Mouse (Mus musculus) hematopoietic stem cell, adult 5-6 weeks (primary cell): ENCODE measurements around the gene Cmss1. TPM values are rescaled to one million over a fixed set of nuclear protein-coding genes. Genes with fewer than 3 reads are reported as not detected.

Source experiments
- ATAC-seq, 2 experiments: fragments of 125-278 bp in 1 of 2; replicated peaks in 1 of 2; 2 replicates each; pipeline ENCODE4 v1.8.0; 2016 to 2017; ENCODE audit warnings: inconsistent platforms in 2 of 2, mild to moderate bottlenecking in 2 of 2, moderate number of reproducible peaks in 2 of 2, low read depth in 1 of 2, moderate TSS enrichment in 1 of 2; ENCODE audit not compliant: low FRiP score in 2 of 2, poor library complexity in 2 of 2, severe bottlenecking in 2 of 2, insufficient read depth in 1 of 2, low TSS enrichment in 1 of 2
- total RNA-seq: library from RNA; stranded (forward); fragments of 172-1452, 232-1000 nt; gene quantifications from 2 replicates; pipeline ENCODE4 v1.2.3, GENCODE M21; 2017

Gene Cmss1
- total RNA-seq, 1 experiment from 2014 or later = 83.8 TPM

DNA sequence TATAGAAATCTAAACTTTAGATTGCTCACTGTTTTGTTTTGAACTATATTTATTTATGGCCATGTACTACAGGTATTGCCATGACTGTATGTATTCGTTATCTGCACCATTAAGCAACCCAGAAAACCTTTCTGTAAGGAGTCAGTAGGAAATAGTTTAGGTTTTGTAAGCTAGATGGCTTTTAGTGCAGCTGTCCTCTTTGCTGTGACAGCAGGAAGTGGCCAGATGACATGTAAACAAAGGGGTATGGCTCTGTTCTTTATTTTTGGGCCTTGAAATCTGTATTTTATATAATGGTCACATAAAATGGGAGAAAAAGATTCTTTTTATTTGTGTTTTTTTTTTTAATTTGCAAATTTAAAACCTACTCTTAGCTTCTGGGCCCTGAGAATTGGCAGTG lies 71.9 kb downstream of the Cmss1 start:
- no peak for ATAC-seq

DNA sequence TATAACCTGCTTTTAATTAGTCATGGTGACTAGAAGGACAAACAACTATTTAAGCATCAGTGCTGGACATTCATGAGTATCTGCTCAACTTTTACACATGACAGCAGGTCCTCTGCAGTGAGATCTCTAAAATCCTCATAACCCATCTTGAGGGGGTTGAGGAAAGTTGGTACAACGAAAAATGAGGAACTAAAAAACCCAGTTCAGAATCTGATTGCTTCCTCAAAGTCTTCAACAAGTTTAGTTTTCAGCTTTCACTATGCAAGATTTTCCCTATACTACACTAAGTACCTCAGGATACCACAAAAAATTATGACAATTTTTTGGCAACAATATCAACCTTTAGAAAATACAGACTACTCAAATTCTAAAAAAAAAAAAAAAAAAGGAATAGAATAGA lies 72.3 kb downstream of the Cmss1 start:
- ATAC-seq = peak; percentile 69 to 85

DNA sequence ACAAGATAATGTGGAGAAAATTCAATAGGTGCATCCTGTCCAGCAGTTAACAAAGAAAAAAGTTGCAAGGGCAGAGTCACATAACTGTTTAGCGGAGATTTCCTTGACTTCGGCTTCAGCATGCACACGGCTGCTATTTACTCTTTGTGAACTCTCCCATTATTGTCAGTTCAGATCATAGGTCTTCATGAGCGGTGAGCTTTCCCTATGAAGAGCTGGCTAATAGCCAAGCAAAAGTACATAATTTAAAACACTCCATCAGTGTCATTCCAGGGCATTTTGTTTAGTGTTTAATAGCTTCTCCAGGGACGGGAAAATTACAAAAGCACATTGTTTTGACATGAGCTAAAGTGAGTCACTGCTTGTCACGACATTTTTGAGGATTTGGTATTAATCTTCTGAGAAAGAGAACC lies 74.6 kb downstream of the Cmss1 start:
- ATAC-seq = no peak

DNA sequence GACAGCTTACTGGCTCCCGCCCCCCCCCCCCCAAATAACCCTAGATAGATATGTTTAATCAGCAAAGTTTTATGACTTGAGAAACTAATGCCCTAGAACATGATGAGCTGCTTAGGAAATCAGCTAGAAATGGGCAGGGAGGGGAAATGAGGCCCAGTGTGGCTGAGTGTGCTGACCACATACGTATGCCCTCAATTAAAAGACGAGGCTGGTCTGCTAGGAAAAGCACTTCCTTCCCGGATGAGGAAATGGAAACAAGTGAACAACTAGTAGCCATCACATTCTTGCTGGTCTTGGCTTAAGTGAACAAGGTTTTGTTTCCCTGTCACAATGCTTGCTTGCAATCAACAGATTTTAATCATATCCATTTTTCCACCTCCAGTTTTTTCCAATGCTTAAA lies 76.1 kb downstream of the Cmss1 start:
- ATAC-seq = no peak

GRCm38 (mm10) chr16:57528457-57528856 lies 78.2 kb downstream of the Cmss1 start:
- ATAC-seq = 0 out of 4 replicates have a peak, but pooled peaks have one; percentile 17 to 37

DNA sequence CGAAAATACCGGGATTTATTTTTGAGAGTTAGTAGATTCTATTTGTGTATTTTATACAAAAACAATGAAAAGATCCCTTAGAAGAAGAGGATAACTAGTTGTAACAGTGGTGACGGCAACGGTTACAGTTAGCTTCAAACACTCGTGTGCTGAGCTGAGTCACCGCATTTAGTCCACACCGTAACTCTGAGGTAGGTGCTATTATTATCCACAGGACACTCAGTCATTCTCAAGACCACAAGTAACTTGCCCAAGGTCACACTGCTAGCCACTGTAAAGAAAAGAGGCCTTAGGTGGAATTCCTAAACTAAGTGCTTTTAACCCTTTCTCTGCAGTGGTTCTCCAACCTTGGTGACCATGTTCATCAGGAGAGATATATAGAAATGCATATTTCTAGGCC lies 79.8 kb downstream of the Cmss1 start:
- no peak for ATAC-seq

GRCm38 (mm10) chr16:57525476-57525875 lies 81.2 kb downstream of the Cmss1 start:
- ATAC-seq = no peak

DNA sequence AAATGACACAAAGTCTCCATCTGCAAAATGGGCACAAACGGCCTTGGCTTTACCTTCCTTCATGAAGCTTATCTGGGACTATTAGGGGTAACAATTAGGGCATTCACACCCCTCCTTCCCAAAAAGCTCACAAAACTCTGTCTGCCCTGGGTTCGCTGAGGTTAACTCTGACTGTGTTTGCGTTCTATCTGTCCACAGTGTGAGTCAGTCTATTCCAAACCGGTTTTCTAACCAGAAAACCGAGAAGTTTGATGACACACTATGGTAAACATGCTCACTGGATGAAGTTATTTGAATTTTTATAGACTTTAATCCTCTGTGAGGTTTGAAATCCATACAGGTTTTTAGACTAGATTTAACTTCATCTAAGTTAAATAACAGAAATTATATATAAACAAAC lies 81.6 kb downstream of the Cmss1 start:
- no peak for ATAC-seq

DNA sequence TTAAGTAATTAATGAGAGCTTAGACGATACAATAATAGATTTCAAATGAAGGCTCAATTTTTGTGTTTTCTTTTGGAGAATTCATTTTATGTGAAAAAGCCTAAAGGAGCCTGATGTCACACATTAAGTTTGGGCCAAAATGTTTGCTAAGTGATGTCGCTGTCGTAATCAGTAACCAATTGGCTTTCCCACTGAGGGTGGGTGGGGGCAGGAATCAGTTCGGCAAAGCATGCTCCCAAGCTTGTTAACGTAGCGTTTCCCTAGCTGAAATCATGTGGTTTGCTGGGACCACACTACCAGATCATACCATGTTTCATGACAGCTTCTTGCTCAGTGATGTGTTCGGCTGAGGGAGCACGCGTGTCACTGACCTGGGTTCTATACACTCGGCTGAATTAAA lies 91.0 kb downstream of the Cmss1 start:
- ATAC-seq = no peak

- ATAC-seq = no peak
Measured at GRCm38 (mm10) chr16:57514371-57514770, 92.3 kb downstream of the Cmss1 start.

GRCm38 (mm10) chr16:57513562-57513961 lies 93.1 kb downstream of the Cmss1 start:
- ATAC-seq = no peak

DNA sequence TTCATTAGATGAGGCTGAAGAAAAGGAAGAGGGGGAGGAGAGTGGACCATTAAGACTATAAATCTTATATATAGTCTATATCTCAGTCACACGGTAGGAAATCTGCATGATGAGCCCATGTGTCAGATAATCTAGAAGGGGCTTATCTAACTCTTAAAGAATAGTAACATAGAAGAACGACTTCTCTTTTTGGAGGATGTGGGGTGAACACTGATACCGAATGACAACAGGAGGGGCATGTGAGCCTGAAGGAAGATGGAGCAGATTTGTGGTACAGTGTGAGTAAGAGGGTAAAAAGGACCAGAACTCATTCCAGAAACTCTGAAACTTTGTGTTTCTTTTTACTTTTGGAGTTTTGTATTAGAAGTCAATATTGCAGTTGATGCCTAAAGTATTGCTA lies 97.6 kb downstream of the Cmss1 start:
- ATAC-seq = no peak

GRCm38 (mm10) chr16:57508351-57508750 lies 98.3 kb downstream of the Cmss1 start:
- no peak for ATAC-seq

GRCm38 (mm10) chr16:57506133-57506532 lies 100.5 kb downstream of the Cmss1 start:
- ATAC-seq = no peak

DNA sequence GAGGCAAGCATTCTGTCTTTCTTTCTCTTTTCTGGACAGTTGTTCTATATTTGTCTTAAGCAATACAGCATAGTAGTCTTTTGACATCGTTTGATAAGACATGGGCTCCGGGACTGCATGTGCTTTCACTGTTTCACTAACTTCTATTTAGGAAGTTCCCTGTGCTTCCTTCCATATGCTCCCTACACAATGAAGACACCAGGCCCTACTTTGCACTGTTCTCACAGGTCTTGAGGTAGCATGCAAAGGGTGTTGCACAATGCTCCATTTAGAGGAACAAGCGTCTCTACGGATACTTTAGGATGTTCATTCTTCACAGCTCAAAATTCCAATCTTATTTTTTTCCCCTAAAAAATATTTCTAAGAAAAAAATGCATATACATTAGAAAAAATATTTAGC lies 101.9 kb downstream of the Cmss1 start:
- ATAC-seq = no peak

GRCm38 (mm10) chr16:57502761-57503160 lies 103.9 kb downstream of the Cmss1 start:
- ATAC-seq = no peak; a peak in 1 of 4 replicates

DNA sequence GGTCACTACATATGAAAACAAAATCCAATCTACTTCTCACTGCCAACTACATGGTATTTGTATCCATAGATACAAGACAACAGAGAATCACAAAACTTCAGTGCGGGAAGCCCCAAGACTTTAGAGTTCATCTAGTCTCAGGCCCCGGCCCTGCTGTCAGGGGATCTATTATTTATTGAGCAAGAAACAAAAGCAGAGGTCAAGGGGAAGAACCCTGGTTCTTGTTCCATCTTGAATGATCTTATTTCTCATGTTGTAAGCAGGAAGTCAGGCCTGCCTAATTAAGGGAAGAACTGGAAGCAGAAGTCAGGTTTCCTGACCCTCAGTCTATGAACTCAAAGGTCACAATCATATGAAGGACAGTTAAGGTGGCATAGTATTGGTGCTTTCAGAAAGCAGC lies 104.4 kb downstream of the Cmss1 start:
- ATAC-seq = peak in 1 of 2 experiments; percentile 32; a peak in 1 of 4 replicates

- ATAC-seq = no peak
Measured at GRCm38 (mm10) chr16:57500851-57501250, 105.8 kb downstream of the Cmss1 start.

DNA sequence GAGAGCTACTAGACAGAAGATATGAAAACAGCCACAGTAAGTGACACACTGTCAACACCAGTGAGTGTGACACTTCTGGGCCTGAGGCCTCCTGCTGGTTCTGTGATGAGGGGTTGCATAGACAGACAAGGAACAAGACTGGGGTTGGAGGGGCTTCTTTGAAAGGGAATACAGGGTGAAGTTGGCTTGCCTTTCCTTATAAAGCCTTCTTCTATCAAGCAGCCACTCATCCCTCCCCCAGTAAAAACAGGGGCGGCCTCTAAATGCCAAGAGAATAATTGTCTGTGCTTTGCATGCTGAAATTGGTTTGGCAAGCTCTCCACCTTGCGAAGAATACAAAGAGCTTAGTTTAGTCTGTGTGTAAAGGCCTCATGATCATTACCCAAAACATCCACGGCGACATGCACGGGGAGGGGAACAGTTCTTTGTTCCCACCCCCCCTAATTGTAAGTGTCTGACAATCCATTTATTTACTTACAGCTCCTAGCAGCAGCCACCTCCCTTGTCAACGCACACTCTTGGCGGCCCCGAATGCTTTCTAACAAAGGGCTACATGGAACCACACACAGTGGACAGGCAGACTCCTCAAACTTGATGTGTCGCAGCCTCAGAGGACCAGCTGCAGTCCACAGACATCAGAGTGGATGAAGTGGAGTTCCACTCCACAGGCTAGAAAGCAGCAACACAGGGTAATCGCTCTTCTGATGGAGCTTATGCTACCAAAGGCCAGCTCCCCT lies 110.1 kb downstream of the Cmss1 start:
- ATAC-seq = no peak
